Mouse (Mus musculus) testis, adult 2 months (tissue): Measurements from ENCODE around the gene Tmcc2. TPM values are rescaled to one million over a fixed set of nuclear protein-coding genes. Genes with fewer than 3 reads are reported as not detected.
A peak's percentile ranks its signal among the peaks of the same experiment; 100 is the strongest.

ENCODE experiments used
- H3K27ac ChIP-seq: fragments of 200-500 bp; 2 replicates; pipeline ENCODE4 v1.5.1; 2012; ENCODE audit warnings: low read depth, low read length; ENCODE audit not compliant: control insufficient read depth, insufficient read depth
- H3K27me3 ChIP-seq: fragments of 200-500 bp; 2 replicates; pipeline ENCODE4 v1.6.1; 2012; ENCODE audit warnings: mild to moderate bottlenecking, low read length, moderate library complexity; ENCODE audit not compliant: control insufficient read depth, insufficient read depth
- H3K36me3 ChIP-seq: fragments of 200-500 bp; 2 replicates; pipeline ENCODE4 v1.6.1; 2012; ENCODE audit warnings: mild to moderate bottlenecking, low read length; ENCODE audit not compliant: control insufficient read depth, insufficient read depth
- H3K4me1 ChIP-seq: fragments of 200-500 bp; 2 replicates; pipeline ENCODE4 v1.6.1; 2012; ENCODE audit warnings: low read length; ENCODE audit not compliant: control insufficient read depth, insufficient read depth
- H3K4me3 ChIP-seq: fragments of 200-500 bp; 2 replicates; pipeline ENCODE4 v1.5.1; 2012; ENCODE audit warnings: low read depth, mild to moderate bottlenecking, low read length, moderate library complexity, mixed read lengths; ENCODE audit not compliant: control insufficient read depth
- CTCF ChIP-seq: fragments of 200-500 bp; IDR thresholded peaks from 2 replicates; pipeline ENCODE4 v1.5.1; 2012; ENCODE audit warnings: low read depth, mild to moderate bottlenecking, inconsistent platforms, low read length, moderate library complexity; ENCODE audit not compliant: control insufficient read depth, insufficient read depth, insufficient replicate concordance
- POLR2A ChIP-seq: fragments of 200-500 bp; IDR thresholded peaks from 2 replicates; pipeline ENCODE4 v1.6.1; 2012; ENCODE audit warnings: low read depth, mild to moderate bottlenecking, inconsistent platforms, low read length, moderate library complexity; ENCODE audit not compliant: control insufficient read depth
- polyA plus RNA-seq: library from polyadenylated mRNA; depleted of rRNA; stranded (reverse); fragments of >200 nt; gene quantifications from 2 replicates; pipeline ENCODE4 v1.2.3, GENCODE M21; 2012; rRNA removed

Tmcc2 gene
- polyA plus RNA-seq, result 1.7 and 1.8 TPM in 2 replicates

DNA sequence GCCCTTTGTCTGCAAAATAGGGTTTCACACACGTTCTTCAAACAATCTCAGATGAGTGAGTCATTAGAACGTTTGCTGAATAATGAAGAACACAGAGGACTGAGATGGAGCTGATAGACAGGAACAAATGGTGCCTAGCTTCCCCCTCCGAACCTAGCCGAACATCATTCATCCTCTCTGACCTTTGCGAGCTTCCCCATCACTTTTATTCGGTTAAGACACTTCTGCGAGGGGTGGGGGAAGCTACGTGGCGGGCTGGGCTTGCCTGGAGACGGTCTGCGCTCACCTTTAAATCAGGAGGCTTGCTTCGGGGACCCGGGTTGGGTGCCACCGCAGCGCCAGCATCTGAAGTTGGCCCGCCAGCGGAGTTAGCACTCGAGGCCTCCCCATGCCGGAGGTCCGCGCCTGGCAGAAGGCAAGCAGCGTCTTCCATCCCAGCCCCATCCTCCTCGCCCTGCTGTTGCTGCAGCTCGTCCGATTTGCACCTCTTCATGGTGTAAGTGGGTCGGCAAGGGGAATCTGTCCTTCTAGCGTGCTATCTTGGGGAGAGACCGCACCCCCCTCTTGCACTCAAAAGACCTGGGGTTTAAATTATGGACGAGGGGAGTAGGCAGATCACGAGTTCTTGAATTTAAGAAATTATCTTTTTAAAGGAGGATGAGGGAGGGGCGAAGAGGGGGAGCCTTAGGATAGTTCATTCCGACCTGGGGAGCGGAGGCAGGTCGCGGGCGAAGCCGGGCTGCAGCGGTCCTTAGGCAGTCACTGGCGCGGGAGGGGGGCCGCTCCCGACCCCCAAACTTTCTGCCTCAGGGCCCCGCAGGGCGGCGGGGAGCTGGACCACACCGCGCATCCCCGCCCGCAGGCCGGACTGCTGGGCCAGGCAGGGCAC, at the start of gene Tmcc2:
Gene Tmcc2 (minus strand): TSS at position 591 of the 889 bp plus-strand sequence.
- H3K27ac ChIP-seq, result no peak within 1 kb of the TSS; the same call in 1 of the 2 replicates
- peaks cover 5% of the 10 kb centered on the region for H3K4me1 ChIP-seq
- H3K4me3 ChIP-seq, result peak within 1 kb of the TSS; percentile 67
- H3K36me3 ChIP-seq, result no peaks in the 10 kb centered on the region
- no peaks in the 10 kb centered on the region for H3K27me3 ChIP-seq
- no peak for TF ChIP-seq CTCF
- TF ChIP-seq POLR2A, result no peak

DNA sequence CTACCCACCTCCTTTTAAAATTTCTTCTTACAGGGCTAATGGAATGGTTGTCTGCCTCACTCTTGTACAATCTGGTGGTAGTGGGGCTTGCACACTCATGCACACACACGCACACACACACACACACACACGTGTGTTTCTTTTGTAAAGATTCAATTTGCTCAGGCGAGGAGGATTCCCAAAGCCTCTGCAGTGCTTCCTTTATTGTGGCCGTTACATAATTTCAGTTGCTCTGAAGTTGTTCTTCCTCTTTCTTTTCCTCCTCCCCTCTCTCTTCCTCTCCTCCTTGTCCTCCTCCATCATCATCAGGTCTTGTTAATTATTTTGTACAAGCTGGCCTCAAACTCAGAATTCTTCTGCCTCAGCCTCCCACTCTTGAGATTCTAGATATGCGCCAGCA, 46.3 kb upstream of the Tmcc2 start:
- Histone ChIP-seq H3K4me3 (no peak overlapping the region), H3K4me1 (no peaks in the 10 kb centered on the region), H3K27me3 (no peaks in the 10 kb centered on the region), H3K36me3 (no peaks in the 10 kb centered on the region; the same call in 1 of the 2 replicates), H3K27ac (no peak overlapping the region)
- TF ChIP-seq CTCF (no peak), POLR2A (no peak)

GRCm38 (mm10) chr1:132436960-132437359, 45.9 kb upstream of the Tmcc2 start:
- Histone ChIP-seq H3K27ac (no peak overlapping the region), H3K4me1 (no peaks in the 10 kb centered on the region), H3K4me3 (no peak overlapping the region), H3K27me3 (no peaks in the 10 kb centered on the region), H3K36me3 (no peaks in the 10 kb centered on the region; the same call in 1 of the 2 replicates)
- TF ChIP-seq CTCF, result no peak
- TF ChIP-seq POLR2A, result no peak

- no peak for TF ChIP-seq CTCF
- no peak for TF ChIP-seq POLR2A
- no peaks in the 10 kb centered on the region; the same call in 1 of the 2 replicates for H3K36me3 ChIP-seq
- H3K27me3 ChIP-seq, result no peaks in the 10 kb centered on the region
- H3K4me1 ChIP-seq, result no peaks in the 10 kb centered on the region
- H3K4me3 ChIP-seq, result no peak overlapping the region
- no peak overlapping the region for H3K27ac ChIP-seq
Measured at GRCm38 (mm10) chr1:132436320-132436958, 45.4 kb upstream of the Tmcc2 start.

DNA sequence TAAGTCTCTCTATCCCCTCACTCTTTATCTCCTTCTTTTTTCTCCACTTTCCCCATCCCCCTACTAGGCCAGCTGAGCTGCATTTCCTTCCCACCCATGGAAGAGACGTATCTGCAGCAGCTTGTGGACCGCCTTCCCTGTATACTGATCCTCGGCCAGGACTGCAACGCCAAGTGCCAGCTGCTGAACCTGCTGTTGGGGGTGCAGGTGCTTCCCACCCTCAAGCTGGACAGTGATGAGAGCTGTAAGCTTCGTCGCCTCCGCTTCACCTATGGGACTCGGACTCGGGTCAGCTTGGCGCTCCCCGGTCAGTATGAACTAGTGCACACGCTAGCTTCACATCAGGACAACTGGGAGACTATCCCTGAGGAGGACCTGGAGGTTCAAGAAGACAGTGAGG, 43.0 kb upstream of the Tmcc2 start:
- Histone ChIP-seq H3K4me3 (no peak overlapping the region), H3K4me1 (no peaks in the 10 kb centered on the region), H3K27ac (no peak overlapping the region), H3K27me3 (no peaks in the 10 kb centered on the region), H3K36me3 (no peaks in the 10 kb centered on the region; the same call in 1 of the 2 replicates)
- no peak for TF ChIP-seq CTCF
- no peak for TF ChIP-seq POLR2A

GRCm38 (mm10) chr1:132433349-132433748, 42.3 kb upstream of the Tmcc2 start:
- no peak overlapping the region for H3K4me3 ChIP-seq
- no peak overlapping the region for H3K27ac ChIP-seq
- TF ChIP-seq POLR2A (no peak), CTCF (no peak)
- no peaks in the 10 kb centered on the region for H3K4me1 ChIP-seq
- no peaks in the 10 kb centered on the region; the same call in 1 of the 2 replicates for H3K36me3 ChIP-seq
- no peaks in the 10 kb centered on the region for H3K27me3 ChIP-seq

- H3K27me3 ChIP-seq, result no peaks in the 10 kb centered on the region
- no peaks in the 10 kb centered on the region; the same call in 1 of the 2 replicates for H3K36me3 ChIP-seq
- H3K4me3 ChIP-seq, result no peak overlapping the region
- H3K27ac ChIP-seq, result no peak overlapping the region
- H3K4me1 ChIP-seq, result no peaks in the 10 kb centered on the region
- TF ChIP-seq POLR2A, result no peak
- no peak for TF ChIP-seq CTCF
Measured at GRCm38 (mm10) chr1:132431716-132432115, 40.6 kb upstream of the Tmcc2 start.
